Comparison of ENCODE assay signal across 23 mouse cellular contexts in genomic region chr8:89284871-89285564, GRCm38 (mm10).
A peak's percentile ranks its signal among the peaks of the same experiment; 100 is the strongest.
DNase-seq lines count a peak whose midpoint lies in the region; ATAC-seq and TF ChIP-seq lines count a peak whose summit lies in the region.
"Had no signal": no experiment of that assay in that cellular context is flagged by ENCODE, and none has a peak within 500 bp of the region (broad histone marks: within the 10 kb centered on the region; RNA-seq: fewer than 3 reads in every experiment).

No protein-coding gene starts in this region.

- no peak for TF ChIP-seq POLR2A in small intestine, adult 2 months (IDR thresholded peaks at IDR 0.05; ENCODE audit: low read depth, low read length)

- no peaks in the 10 kb centered on the region for H3K27me3 ChIP-seq in liver, postnatal 0 days (ENCODE audit: insufficient read depth, low read length)
- no peaks in the 10 kb centered on the region for H3K27me3 ChIP-seq in kidney, embryonic 16.5 days (ENCODE audit: insufficient read depth, low read length)
- no peaks in the 10 kb centered on the region for H3K27me3 ChIP-seq in small intestine, adult 2 months (ENCODE audit: control insufficient read depth, insufficient read depth, low read length)
- H3K27me3 ChIP-seq: heart, embryonic 12.5 days; hindbrain, embryonic 12.5 days; lung, embryonic 15.5 days had no signal

- peak overlapping the region; percentile 44; the same call in 1 of the 2 replicates for H3K27ac ChIP-seq in liver, postnatal 0 days (ENCODE audit: low read depth)
- H3K27ac ChIP-seq in kidney, embryonic 16.5 days (ENCODE audit: low read length): peak overlapping the region; percentile 89
- H3K27ac ChIP-seq in small intestine, adult 2 months (ENCODE audit: insufficient read depth, low read depth, low read length): peak overlapping the region; percentile 83
- H3K27ac ChIP-seq: forebrain, embryonic 10.5 days; gastrocnemius, adult 2 months; hindbrain, embryonic 12.5 days; left cerebral cortex, adult 2 months; lung, embryonic 15.5 days had no signal

- no peak for TF ChIP-seq CTCF in liver, postnatal 0 days (IDR thresholded peaks at IDR 0.05; ENCODE audit: low read depth)
- TF ChIP-seq CTCF in small intestine, adult 2 months (IDR thresholded peaks at IDR 0.05; ENCODE audit: extremely low read depth, insufficient read length, insufficient replicate concordance, low read depth, low read length): no peak

- H3K36me3 ChIP-seq in liver, postnatal 0 days (replicated peaks; ENCODE audit: insufficient read depth, low read length): no peaks in the 10 kb centered on the region
- no peaks in the 10 kb centered on the region; the same call in 1 of the 2 replicates for H3K36me3 ChIP-seq in kidney, embryonic 16.5 days (ENCODE audit: insufficient read depth, low read length)
- no peaks in the 10 kb centered on the region for H3K36me3 ChIP-seq in small intestine, adult 2 months (ENCODE audit: control insufficient read depth, insufficient read depth, low read length)
- H3K36me3 ChIP-seq: forebrain, embryonic 10.5 days; heart, embryonic 12.5 days; hindbrain, embryonic 12.5 days; lung, embryonic 15.5 days had no signal

- 0 out of 2 replicates have a peak, but pooled peaks have one; percentile 33 for TF ChIP-seq EP300 in liver, postnatal 0 days (IDR thresholded peaks at IDR 0.05; ENCODE audit: low read depth)

- no peak for DNase-seq in liver, postnatal 0 days
- DNase-seq in liver: no peak
- peak; percentile 84 for DNase-seq in kidney, adult 11 months
- DNase-seq in testis, postnatal 14 days (ENCODE audit: low spot score): no peak
- no peak for DNase-seq in urinary bladder, postnatal 25 days (ENCODE audit: low spot score)
- DNase-seq in spleen, postnatal 4 days (ENCODE audit: low spot score in 2 of 2): no peak
- DNase-seq: cerebellum, adult 2 months; cerebellum, postnatal 36 days; gastrocnemius, adult 2 months; heart, postnatal 14 days; left cerebral cortex, postnatal 4 days; thymus, adult 18-20 months had no signal

- H3K9ac ChIP-seq in liver, postnatal 0 days (replicated peaks): no peak overlapping the region
- peak overlapping the region; percentile 12; the same call in 1 of the 2 replicates for H3K9ac ChIP-seq in kidney, embryonic 16.5 days (replicated peaks; ENCODE audit: low read length)
- H3K9ac ChIP-seq: heart, embryonic 12.5 days; hindbrain, embryonic 12.5 days; lung, embryonic 15.5 days had no signal

- ATAC-seq in liver, postnatal 0 days: 0 out of 2 replicates have a peak, but pooled peaks have one; percentile 30
- peak; percentile 47; the same call in 1 of the 2 replicates for ATAC-seq in kidney, embryonic 16.5 days (ENCODE audit: low FRiP score, low TSS enrichment)
- ATAC-seq: CD4-positive, CD25-positive, alpha-beta regulatory T cell, adult 4 months; inflammation-experienced regulatory T-cells, adult 6 months had no signal

- H3K4me2 ChIP-seq in liver, postnatal 0 days (ENCODE audit: low read depth, low read length): no peak overlapping the region
- no peak overlapping the region for H3K4me2 ChIP-seq in kidney, embryonic 16.5 days (replicated peaks; ENCODE audit: low read depth, low read length)
- H3K4me2 ChIP-seq: heart, embryonic 12.5 days; hindbrain, embryonic 12.5 days; liver, embryonic 11.5 days; lung, embryonic 15.5 days; midbrain, embryonic 11.5 days had no signal

- H3K4me1 ChIP-seq in liver, postnatal 0 days (ENCODE audit: insufficient read depth): no peaks in the 10 kb centered on the region
- H3K4me1 ChIP-seq in kidney, embryonic 16.5 days (ENCODE audit: insufficient read depth, low read length): peaks cover 34% of the 10 kb centered on the region
- H3K4me1 ChIP-seq in small intestine, adult 2 months (ENCODE audit: control insufficient read depth, insufficient read depth, insufficient read length, low read length): peaks cover 12% of the 10 kb centered on the region; the same call in 1 of the 2 replicates
- H3K4me1 ChIP-seq: heart, embryonic 12.5 days; lung, embryonic 15.5 days had no signal

- 68% methylated on average over 14 of the region's 14 CpGs for WGBS in liver, postnatal 0 days (ENCODE audit: insufficient replicate concordance)
- WGBS in kidney, embryonic 16.5 days: 57% methylated on average over 14 of the region's 14 CpGs
- 23% methylated on average over 14 of the region's 14 CpGs for WGBS in small intestine, adult 2 months

- H3K4me3 ChIP-seq in liver, postnatal 0 days (ENCODE audit: low read depth, low read length): no peak overlapping the region
- no peak overlapping the region for H3K4me3 ChIP-seq in kidney, embryonic 16.5 days (ENCODE audit: low read length)
- peak overlapping the region; percentile 10; the same call in 1 of the 2 replicates for H3K4me3 ChIP-seq in small intestine, adult 2 months (ENCODE audit: low read depth, low read length)
- H3K4me3 ChIP-seq: forebrain, embryonic 10.5 days; gastrocnemius, adult 2 months; heart, embryonic 12.5 days; hindbrain, embryonic 12.5 days; left cerebral cortex, adult 2 months; lung, embryonic 15.5 days had no signal

- H3K9me3 ChIP-seq in liver, postnatal 0 days (ENCODE audit: low read length): no peaks in the 10 kb centered on the region
- H3K9me3 ChIP-seq in kidney, embryonic 16.5 days (ENCODE audit: low read length): no peaks in the 10 kb centered on the region; the same call in 1 of the 2 replicates
- H3K9me3 ChIP-seq: forebrain, embryonic 10.5 days; heart, embryonic 12.5 days; lung, embryonic 15.5 days had no signal
